Mouse (Mus musculus) embryonic facial prominence, embryonic 11.5 days (tissue): Measurements from ENCODE around the gene Serhl. TPM values are rescaled to one million over a fixed set of nuclear protein-coding genes. Genes with fewer than 3 reads are reported as not detected.
"Not testable (repeated sequence)": the region's sequence is repeated elsewhere in the genome, so short reads cannot be mapped to it uniquely, and the experiment has no call there.

ENCODE experiments used
- ATAC-seq: fragments of 200-750 bp; cut with Nextera tagmentation; replicated peaks from 2 replicates; pipeline ENCODE4 v1.8.0; 2017; ENCODE audit warnings: low read depth; ENCODE audit not compliant: insufficient number of reproducible peaks, low FRiP score, low TSS enrichment
- DNase-seq: peaks from one replicate; pipeline ENCODE4 v3.0.0-alpha.2; 2015; ENCODE audit warnings: low spot score
- H3K27ac ChIP-seq: fragments of 300-500 bp; sonication (generic); replicated peaks from 2 replicates; pipeline ENCODE4 v1.5.1; 2014; ENCODE audit warnings: mild to moderate bottlenecking, low read depth, low read length, control low read depth
- H3K27me3 ChIP-seq: fragments of 300-500 bp; sonication (generic); 2 replicates; pipeline ENCODE4 v1.6.1; 2014; ENCODE audit warnings: mild to moderate bottlenecking, low read length, moderate library complexity, mixed read lengths; ENCODE audit not compliant: control insufficient read depth, insufficient read depth
- H3K36me3 ChIP-seq: fragments of 300-500 bp; sonication (generic); replicated peaks from 2 replicates; pipeline ENCODE4 v1.6.1; 2014; ENCODE audit warnings: low read depth, mild to moderate bottlenecking, low read length, moderate library complexity, mixed read lengths; ENCODE audit not compliant: control insufficient read depth, insufficient read depth
- H3K4me1 ChIP-seq: fragments of 300-500 bp; sonication (generic); 2 replicates; pipeline ENCODE4 v1.6.1; 2014; ENCODE audit warnings: low read length, mixed read lengths; ENCODE audit not compliant: control insufficient read depth, insufficient read depth
- H3K4me2 ChIP-seq: fragments of 300-500 bp; sonication (generic); 2 replicates; pipeline ENCODE4 v1.6.1; 2014; ENCODE audit warnings: low read depth, mild to moderate bottlenecking, control low read depth, low read length, moderate library complexity
- H3K4me3 ChIP-seq: fragments of 300-500 bp; sonication (generic); 2 replicates; pipeline ENCODE4 v1.5.1; 2014; ENCODE audit warnings: low read depth, low read length, control low read depth
- H3K9ac ChIP-seq: fragments of 300-500 bp; sonication (generic); replicated peaks from 2 replicates; pipeline ENCODE4 v1.6.1; 2014; ENCODE audit warnings: mild to moderate bottlenecking, control low read depth, low read length
- H3K9me3 ChIP-seq: fragments of 300-500 bp; sonication (generic); replicated peaks from 2 replicates; pipeline ENCODE4 v1.6.1; 2016; ENCODE audit warnings: mild to moderate bottlenecking, low read length, inconsistent platforms, mixed read lengths; ENCODE audit not compliant: control insufficient read depth
- WGBS: fragments of 180-500 bp; shearing (Covaris S2); extraction: QIAGEN DNeasy Blood & Tissue Kit; methylation state at CpG from one replicate; pipeline ENCODE4 v1.1.7; 2014; 5-methylcytosine and 5-hydroxymethylcytosine counted together
- polyA plus RNA-seq: library from polyadenylated mRNA; unstranded; fragments of >200 nt; fragmentation: Nextera tagmentation; extraction: Ambion mirVana; gene quantifications from 2 replicates; pipeline ENCODE4 v1.2.1, GENCODE M21; 2014

Serhl gene
- polyA plus RNA-seq, 1 experiment from 2014 or later = 43.5 TPM

GRCm38 (mm10) chr15:83053261-83053660, 36.0 kb upstream of the Serhl start:
- H3K27me3 ChIP-seq = no peaks in the 10 kb centered on the region
- H3K27ac ChIP-seq = no peak overlapping the region
- H3K4me3 ChIP-seq = no peak overlapping the region
- H3K9me3 ChIP-seq = no peaks in the 10 kb centered on the region; the same call in 1 of the 2 replicates
- H3K4me1 ChIP-seq = no peaks in the 10 kb centered on the region
- H3K4me2 ChIP-seq = no peak overlapping the region
- H3K36me3 ChIP-seq = no peaks in the 10 kb centered on the region
- no peak overlapping the region; the same call in 1 of the 2 replicates for H3K9ac ChIP-seq
- WGBS = 61% methylated on average over 11 of the region's 11 CpGs
- DNase-seq (no peak), ATAC-seq (no peak)

GRCm38 (mm10) chr15:83055569-83055968, 33.7 kb upstream of the Serhl start:
- Histone ChIP-seq H3K27ac (no peak overlapping the region), H3K36me3 (no peaks in the 10 kb centered on the region), H3K4me1 (no peaks in the 10 kb centered on the region), H3K4me3 (no peak overlapping the region), H3K4me2 (no peak overlapping the region), H3K9ac (no peak overlapping the region), H3K9me3 (no peaks in the 10 kb centered on the region; the same call in 1 of the 2 replicates), H3K27me3 (no peaks in the 10 kb centered on the region)
- WGBS = 44% methylated on average over 5 of the region's 5 CpGs
- ATAC-seq = no peak
- DNase-seq = no peak

GRCm38 (mm10) chr15:83056378-83057083, 32.8 kb upstream of the Serhl start:
- H3K4me3 ChIP-seq = peak overlapping the region; percentile 28
- H3K4me2 ChIP-seq = peak overlapping the region; percentile 57
- no peak overlapping the region for H3K27ac ChIP-seq
- DNase-seq = peak; percentile 43
- peak; percentile 42; the same call in 1 of the 2 replicates for ATAC-seq
- WGBS = 0% methylated on average over 29 of the region's 29 CpGs
- H3K4me1 ChIP-seq = no peaks in the 10 kb centered on the region
- no peaks in the 10 kb centered on the region for H3K36me3 ChIP-seq
- H3K9ac ChIP-seq = peak overlapping the region; percentile 58
- H3K9me3 ChIP-seq = no peaks in the 10 kb centered on the region; the same call in 1 of the 2 replicates
- H3K27me3 ChIP-seq = no peaks in the 10 kb centered on the region

- Histone ChIP-seq H3K36me3 (no peaks in the 10 kb centered on the region), H3K4me3 (no peak overlapping the region), H3K27me3 (no peaks in the 10 kb centered on the region), H3K27ac (no peak overlapping the region), H3K4me2 (no peak overlapping the region), H3K4me1 (no peaks in the 10 kb centered on the region), H3K9me3 (no peaks in the 10 kb centered on the region; the same call in 1 of the 2 replicates), H3K9ac (no peak overlapping the region)
- WGBS = 72% methylated on average over 8 of the region's 8 CpGs
- ATAC-seq = no peak
- no peak for DNase-seq
Observed at GRCm38 (mm10) chr15:83057533-83057932, 31.8 kb upstream of the Serhl start.

- no peaks in the 10 kb centered on the region for H3K27me3 ChIP-seq
- 26% methylated on average over 5 of the region's 5 CpGs for WGBS
- no peak overlapping the region for H3K4me2 ChIP-seq
- H3K4me3 ChIP-seq = no peak overlapping the region
- no peaks in the 10 kb centered on the region; the same call in 1 of the 2 replicates for H3K9me3 ChIP-seq
- no peaks in the 10 kb centered on the region for H3K36me3 ChIP-seq
- H3K27ac ChIP-seq = no peak overlapping the region
- no peak overlapping the region for H3K9ac ChIP-seq
- no peak for ATAC-seq
- H3K4me1 ChIP-seq = no peaks in the 10 kb centered on the region
- DNase-seq = peak; percentile 60
Observed at GRCm38 (mm10) chr15:83059233-83059660, 30.1 kb upstream of the Serhl start.

- no peak for DNase-seq
- no peaks in the 10 kb centered on the region for H3K27me3 ChIP-seq
- no peak overlapping the region for H3K4me3 ChIP-seq
- H3K9me3 ChIP-seq = no peaks in the 10 kb centered on the region; the same call in 1 of the 2 replicates
- 16% methylated on average over 5 of the region's 5 CpGs for WGBS
- peak; percentile 65; the same call in 1 of the 2 replicates for ATAC-seq
- H3K9ac ChIP-seq = no peak overlapping the region
- no peak overlapping the region for H3K27ac ChIP-seq
- H3K4me1 ChIP-seq = no peaks in the 10 kb centered on the region
- no peaks in the 10 kb centered on the region for H3K36me3 ChIP-seq
- no peak overlapping the region for H3K4me2 ChIP-seq
Observed at GRCm38 (mm10) chr15:83061689-83062088, 27.6 kb upstream of the Serhl start.

GRCm38 (mm10) chr15:83062582-83062981, 26.7 kb upstream of the Serhl start:
- DNase-seq, ATAC-seq: not testable (repeated sequence)
- WGBS = 96% methylated on average over 2 of the region's 2 CpGs

GRCm38 (mm10) chr15:83065543-83065942, 23.8 kb upstream of the Serhl start:
- Histone ChIP-seq H3K27ac (no peak overlapping the region), H3K4me1 (no peaks in the 10 kb centered on the region), H3K4me2 (no peak overlapping the region), H3K9ac (no peak overlapping the region), H3K9me3 (no peaks in the 10 kb centered on the region), H3K36me3 (no peaks in the 10 kb centered on the region), H3K4me3 (no peak overlapping the region), H3K27me3 (no peaks in the 10 kb centered on the region)
- no peak for DNase-seq
- 90% methylated on average over 4 of the region's 4 CpGs for WGBS
- no peak for ATAC-seq

More at GRCm38 (mm10) chr15:83062582-83062981, 26.7 kb upstream of the Serhl start:
- H3K4me1 ChIP-seq, H3K9ac ChIP-seq, H3K4me2 ChIP-seq, H3K4me3 ChIP-seq, H3K27ac ChIP-seq, H3K27me3 ChIP-seq, H3K36me3 ChIP-seq, H3K9me3 ChIP-seq: not testable (repeated sequence)
